Mouse (Mus musculus) heart, adult 11 months (tissue): ENCODE results near the gene Cdkl4.

Experiments used
- DNase-seq: peaks from one replicate; pipeline ENCODE4 v3.0.0; 2022

The Cdkl4 gene

DNA sequence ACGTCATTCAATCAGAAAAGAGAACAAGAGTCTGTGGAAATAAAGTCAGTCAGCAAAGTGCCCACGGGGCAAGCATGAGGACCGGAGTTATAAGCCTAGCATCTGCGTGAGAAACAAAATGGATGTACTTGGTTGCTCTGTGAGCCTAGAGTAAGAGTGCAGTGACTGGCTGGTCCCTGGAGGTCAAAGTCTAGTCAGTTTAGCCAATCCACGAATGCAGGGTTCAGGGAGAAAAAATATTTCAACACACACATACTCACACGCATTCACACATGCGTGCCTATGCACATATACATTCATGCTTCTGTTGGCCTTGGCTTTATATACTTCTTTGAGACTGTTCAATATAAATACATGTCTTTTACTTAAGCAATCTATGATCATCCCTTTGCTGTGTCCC lies 62.1 kb downstream of the Cdkl4 start:
- DNase-seq, result no peak

DNA sequence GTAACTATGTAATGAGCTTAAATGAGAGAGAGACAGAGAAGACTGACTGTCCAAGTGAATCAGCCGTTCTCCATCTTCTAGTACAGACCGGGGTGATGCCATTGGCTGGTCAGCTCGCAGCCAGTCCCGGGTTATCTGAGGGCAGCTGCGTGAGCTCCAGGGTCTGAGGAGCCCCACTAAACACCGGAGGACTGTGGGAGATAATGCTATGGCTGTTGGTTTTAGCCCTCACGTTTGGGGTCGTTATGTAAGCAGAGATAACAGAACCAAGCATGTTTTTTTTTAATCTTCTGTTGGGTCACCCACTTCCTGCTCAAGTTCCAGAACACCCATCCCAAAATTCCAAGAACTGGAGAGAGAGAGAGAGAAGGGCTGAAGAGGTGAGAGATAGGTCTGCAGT lies 63.8 kb downstream of the Cdkl4 start:
- DNase-seq, result no peak

DNA sequence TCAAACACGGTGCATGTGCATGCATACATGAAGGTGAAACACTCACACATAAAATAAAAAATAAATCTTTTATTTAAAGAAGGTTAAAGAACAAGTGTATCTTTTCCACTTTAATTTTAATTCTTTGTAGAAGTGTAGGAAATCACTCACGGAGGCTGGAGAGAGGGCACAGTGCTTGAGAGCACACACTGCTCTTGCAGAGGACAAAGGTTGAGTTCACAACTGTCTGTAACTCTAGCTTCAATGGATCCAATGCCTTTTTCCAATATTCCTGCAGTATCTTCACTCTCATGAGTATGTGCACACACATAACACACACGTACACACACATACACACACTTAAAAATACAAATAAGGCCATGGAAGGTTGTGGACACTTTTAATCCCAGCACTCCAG lies 67.2 kb downstream of the Cdkl4 start:
- DNase-seq, result no peak

GRCm38 (mm10) chr17:80509494-80510458 lies 67.8 kb downstream of the Cdkl4 start:
- no peak for DNase-seq

DNA sequence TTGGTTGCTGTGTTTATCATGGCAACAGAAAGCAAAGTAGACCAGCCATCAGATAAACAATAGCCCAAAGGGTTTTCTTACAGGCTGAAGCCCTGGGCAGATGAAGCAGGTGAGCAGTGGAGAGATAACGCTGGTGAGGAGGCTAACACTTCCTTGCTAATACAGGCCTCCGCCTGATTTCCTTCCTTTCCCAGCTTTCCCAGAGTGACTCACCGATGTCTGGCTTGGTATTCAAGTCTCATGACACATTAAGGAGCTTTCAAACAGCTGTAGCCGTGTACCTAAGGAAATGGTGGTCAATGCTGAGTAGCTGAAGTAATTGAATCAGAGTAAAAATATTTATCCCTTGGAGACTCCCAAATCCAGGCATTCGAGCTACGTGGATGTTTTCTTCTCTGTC lies 71.8 kb downstream of the Cdkl4 start:
- DNase-seq, result no peak

DNA sequence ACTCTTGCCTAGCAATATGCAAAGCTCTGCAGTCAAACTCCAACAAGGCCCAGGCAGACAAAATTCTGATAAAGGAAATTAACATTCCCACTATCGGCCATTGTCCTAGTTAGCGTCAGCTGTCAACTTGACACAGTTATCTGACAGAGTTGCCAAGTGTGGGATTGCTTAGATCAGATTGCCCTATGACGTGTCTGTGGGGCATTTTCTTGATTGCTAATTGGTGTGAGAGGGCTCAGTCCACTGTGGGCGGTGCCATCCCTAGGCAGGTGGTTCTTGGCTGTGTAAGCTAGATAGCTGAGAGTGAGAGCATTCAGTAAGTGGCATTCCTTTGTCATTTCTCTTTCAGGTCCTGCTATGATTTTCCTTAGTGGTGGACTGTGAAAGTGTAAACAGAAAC lies 72.3 kb downstream of the Cdkl4 start:
- no peak for DNase-seq

GRCm38 (mm10) chr17:80501805-80502172 lies 75.8 kb downstream of the Cdkl4 start:
- no peak for DNase-seq

DNA sequence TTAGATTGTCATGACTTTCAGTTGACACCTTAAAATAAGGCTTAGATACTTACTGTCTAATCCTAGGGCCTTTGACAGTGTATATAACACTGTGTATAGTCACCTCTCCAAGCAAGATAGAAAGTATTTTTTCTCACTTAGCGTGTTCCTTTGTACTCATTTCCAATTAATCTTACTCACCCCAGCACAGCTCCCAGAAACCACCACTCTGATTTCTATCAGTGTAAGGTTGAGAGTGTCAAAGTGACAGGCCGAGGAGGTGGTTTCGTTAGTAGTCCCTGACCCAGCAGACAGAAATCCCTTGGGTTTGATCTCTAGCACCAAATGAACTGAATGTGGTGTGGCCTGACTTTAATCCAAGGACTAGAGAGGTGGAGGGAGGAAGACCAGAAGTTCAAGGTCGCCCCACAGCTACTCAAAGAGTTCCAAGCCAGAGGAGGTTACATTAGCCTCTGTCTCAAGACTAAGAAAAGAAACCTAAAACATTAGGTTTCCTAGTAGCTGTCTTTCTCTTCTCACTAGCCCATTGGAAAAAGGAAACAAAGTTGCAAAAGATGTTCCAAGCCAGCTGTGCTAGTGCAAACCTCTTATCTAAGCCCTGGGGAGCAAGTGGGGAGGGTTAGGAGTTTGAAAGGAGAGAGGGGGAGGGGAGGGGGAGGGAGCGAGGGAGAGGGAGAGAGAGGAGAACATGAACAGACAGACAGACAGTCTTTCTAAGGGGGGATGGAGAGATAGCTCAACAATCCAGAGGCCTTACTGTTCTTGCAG lies 76.4 kb downstream of the Cdkl4 start:
- peak; percentile 78 for DNase-seq

DNA sequence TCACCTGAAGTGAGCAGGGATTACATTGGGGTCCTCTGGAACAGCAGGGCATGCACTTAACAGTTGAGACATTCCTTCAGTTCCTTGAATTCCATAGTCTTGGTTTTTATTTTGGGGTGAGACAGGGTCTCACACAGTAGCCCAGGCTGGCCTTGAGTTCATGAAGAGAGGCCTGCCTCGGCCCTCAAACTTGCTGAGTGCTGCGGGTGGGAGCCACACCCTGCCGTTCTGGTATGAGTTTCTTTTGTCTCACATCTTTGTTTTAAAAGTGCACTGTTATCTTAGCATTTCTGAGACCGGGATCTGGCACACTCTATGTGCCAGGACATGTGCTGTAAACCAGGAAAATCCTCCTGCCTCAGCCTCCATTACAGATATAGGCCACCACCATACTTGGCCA lies 77.6 kb downstream of the Cdkl4 start:
- peak; percentile 49 for DNase-seq

- peak; percentile 67 for DNase-seq
These were observed 78.9 kb downstream of the Cdkl4 start for GRCm38 (mm10) chr17:80498600-80499268.

DNA sequence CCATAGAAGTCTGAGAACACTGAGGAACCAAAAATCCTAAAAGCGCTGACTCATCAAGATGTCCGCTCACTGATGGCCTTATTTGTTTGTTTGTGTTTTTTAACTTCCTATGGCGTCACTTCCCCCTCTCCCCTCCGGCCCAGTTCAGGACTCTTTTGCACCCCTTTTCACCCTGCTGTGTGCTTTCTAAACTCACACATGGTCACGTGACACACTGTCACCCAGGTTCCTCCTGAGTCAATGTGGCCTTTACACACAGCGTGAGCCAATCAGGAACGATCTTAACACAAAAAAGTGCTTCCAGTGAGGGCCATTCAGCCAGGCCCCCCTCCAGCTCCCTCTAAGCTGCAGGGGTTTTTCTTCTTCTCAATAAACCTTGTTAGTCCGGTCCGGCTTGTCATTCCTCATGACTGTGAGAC lies 80.4 kb downstream of the Cdkl4 start:
- DNase-seq, result no peak

DNA sequence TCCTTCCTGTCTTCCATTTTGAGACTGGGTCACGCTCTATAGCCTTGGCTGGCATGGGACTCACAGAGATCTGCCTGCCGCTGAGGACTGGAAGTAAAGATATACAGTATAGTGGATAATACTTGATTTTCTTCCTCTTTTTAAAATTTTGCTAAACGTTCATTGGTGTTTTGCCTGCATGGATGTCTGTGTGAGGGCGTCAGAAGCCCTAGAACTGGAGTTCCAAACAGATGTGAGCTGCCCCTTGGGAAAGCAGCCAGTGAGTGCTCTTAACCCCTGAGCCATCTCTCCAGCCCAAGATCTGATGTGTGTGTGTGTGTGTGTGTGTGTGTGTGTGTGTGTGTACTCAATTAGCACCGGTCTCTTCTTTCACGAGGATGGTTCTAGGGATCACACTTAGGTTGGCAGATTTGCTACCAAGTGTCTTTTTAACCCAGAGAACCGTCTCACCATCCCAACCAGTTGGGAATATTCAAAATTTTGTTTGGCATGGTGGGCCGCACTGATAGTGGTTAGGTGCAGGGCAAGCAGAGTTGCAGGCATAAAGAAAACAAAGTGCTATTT lies 80.9 kb downstream of the Cdkl4 start:
- peak; percentile 57 for DNase-seq

GRCm38 (mm10) chr17:80496185-80496584 lies 81.4 kb downstream of the Cdkl4 start:
- peak; percentile 4 for DNase-seq

DNA sequence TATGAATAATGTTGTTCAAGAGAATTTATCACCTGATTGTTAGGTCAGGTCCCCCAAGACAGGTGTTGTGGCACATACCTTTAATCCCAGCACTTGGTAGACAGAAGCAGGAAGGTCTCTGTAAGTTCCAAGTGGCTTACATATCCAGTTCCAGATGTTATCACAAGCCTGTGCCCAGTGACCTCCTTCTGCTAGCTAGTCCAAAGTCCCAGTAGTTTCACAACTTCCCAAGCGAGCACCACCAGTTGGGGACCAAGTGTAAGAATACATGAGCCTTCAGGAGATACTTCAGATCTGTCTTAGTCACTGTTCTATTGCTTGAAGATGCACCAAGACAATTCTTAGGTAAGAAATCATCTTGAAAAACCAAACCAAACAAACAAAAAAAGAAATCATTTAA lies 83.7 kb downstream of the Cdkl4 start:
- peak; percentile 23 for DNase-seq

DNA sequence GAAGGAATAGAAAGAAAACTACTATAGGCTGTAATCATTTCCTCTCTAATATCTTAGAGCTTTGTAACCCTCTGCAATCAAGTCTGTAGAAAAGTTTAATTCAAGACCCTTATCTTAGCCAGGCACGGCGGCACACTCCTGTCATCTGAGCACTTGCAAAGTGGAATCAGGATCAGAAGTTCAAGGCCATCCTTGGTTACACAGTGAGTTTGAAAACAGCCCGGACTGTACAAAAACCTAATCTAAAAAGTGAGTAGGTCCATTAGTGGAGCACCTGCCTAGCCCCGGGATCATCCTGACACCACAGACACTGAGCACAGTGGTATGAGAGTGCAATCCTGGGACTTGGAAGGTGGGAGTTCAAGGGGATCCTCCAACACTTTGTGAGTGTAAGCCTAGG lies 84.8 kb downstream of the Cdkl4 start:
- peak; percentile 61 for DNase-seq

DNA sequence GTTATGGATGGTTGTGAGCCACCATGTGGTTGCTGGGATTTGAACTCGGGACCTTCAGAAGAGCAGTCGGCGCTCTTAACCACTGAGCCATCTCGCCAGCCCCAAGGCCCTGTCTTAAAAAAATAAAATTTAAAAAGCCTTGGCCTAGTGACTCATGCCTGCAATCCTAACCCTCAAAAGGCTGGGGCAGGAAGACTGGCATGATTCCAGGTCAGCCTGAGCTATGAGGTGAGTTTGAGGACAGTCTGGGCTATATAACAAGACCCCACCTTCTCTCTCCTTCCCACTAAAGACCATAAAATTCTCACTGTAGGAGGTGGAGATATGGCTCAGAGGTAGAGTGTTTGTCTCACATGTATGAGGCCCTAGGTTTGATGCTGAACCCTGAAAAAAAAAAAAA lies 85.3 kb downstream of the Cdkl4 start:
- peak; percentile 44 for DNase-seq

DNA sequence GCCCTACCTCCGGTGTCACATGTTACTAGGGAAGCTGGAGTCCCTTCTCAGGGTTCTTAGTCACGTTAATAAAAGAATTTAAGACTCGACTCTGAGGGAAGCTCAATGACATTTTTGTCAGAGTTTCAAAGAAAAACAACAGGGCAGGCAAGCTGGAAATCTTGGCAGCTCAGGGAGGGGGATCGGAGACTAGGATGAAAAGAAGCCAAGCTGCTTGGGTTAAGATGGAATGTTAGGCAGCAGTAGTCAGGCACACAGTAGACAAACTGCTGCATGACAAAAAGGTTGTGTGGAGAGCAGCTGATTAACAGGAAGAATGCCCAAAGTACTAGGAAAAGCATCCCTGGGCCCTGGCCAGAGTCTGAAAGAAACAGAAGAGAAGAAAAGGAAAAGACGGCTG lies 87.4 kb downstream of the Cdkl4 start:
- DNase-seq, result no peak

DNA sequence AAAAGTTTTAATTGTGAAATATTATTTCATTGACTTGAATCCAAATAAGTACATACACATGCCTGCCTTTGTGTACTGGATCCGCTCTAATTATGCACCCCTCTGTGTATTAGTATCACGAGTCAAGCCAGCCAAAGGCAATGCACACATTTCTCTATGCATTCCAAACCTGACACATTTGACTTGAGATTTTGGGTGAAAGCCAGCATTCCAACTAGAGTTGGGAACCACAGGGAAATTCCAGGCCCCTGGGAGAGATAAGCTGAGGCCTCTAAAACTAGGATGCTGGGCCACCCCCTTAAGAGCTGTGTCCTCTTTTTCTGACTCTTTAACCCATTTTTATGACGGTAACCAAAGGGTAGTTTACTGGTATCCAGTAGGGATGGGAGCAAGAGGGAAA lies 88.7 kb downstream of the Cdkl4 start:
- peak; percentile 10 for DNase-seq

DNA sequence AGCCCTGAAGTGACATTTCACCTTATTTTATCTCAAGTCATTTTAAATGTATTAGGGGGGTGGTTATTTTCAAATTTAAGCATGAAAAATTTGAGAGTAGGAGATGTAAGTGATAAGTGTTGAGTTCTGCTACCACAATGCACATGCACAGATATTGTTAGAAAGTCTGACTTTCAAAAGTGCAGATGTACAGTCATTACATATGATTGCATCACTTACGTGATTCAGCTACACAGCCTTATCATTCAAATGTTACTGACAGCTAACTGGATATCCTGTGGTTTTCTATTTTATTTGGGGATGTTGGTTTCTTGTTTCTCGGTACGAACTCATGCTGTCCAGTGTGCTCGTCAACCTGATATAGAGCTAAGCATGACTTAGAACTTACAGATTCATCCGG lies 92.5 kb downstream of the Cdkl4 start:
- DNase-seq, result no peak

DNA sequence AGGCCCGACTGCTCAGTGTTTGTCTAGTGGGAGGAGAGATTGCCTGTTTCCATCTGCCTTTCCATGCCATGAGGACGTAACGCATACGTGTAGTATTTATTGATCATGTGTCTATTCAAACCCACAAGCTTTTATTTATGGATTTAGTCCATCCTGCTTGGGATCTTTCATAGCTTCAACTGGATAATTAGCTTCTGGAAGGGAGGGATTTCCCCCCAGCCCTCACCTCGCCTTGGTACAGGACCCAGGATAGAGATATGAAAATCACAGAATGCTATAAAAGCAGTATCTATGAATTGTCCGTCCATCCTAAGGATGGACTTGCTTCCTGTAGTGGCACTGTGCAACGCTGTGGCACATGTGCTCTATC lies 96.8 kb downstream of the Cdkl4 start:
- peak; percentile 71 for DNase-seq

- peak; percentile 100 for DNase-seq
These were observed 97.4 kb downstream of the Cdkl4 start, which contains the start of gene Sos1 for GRCm38 (mm10) chr17:80480031-80480854. Gene Sos1, minus strand, starts transcription at chr17:80480453.
